Mouse (Mus musculus): ENCODE measurements around the gene Ndufv3. TPM values are rescaled to one million over a fixed set of nuclear protein-coding genes. Genes with fewer than 3 reads are reported as not detected.

Ndufv3 gene
- total and polyA plus RNA-seq, 3 experiments, result 158 to 1,046 (median 189) TPM

DNA sequence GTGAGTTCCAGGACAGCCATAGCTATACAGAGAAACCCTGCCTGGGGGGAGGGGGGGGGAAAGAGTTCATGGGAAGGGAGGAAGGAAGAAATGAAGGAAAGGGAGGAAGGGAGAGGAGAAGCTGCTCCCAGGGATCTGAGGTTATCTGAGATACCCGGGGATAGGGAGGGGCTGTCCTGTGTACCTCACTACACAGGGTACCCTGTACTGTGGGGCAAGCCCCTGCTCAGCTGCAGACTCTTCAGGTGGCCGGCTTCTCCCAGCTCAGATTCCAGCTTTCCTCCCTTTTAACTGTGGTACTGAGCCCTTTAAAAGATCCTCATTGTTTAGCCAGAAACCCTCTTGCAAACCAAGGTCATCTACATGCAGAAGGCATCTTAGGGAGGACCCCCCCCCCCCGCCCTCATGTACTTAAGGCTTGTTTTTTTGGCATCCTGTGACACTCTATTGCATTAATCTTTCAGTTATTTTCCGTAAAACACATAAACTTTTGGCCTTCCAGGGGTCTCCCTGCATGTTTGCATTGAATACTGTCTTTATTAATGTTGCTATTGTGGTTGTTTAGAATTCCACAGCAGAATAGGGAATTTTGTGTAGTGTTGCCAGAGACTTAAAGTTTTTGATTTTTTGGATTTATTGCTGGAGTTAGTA is 21.0 kb downstream of the Ndufv3 start:
- no peak overlapping the region for H3K9ac ChIP-seq (ENCODE audit: control insufficient read depth, low read depth, low read length, poor library complexity, severe bottlenecking)
- no peak for TF ChIP-seq TCF12 (IDR thresholded peaks at IDR 0.05; ENCODE audit: low read depth, low read length)
- no peak for TF ChIP-seq MAZ (IDR thresholded peaks at IDR 0.05; ENCODE audit: low read depth, low read length)
- no peak for TF ChIP-seq BHLHE40 (IDR thresholded peaks at IDR 0.05; ENCODE audit: borderline replicate concordance, low read depth, low read length)
- no peak for TF ChIP-seq SIN3A (IDR thresholded peaks at IDR 0.05; ENCODE audit: low read length)
- no peak for TF ChIP-seq USF2 (IDR thresholded peaks at IDR 0.05; ENCODE audit: borderline replicate concordance in 1 of 2, insufficient read depth in 1 of 2, low read depth in 1 of 2, low read length in 2 of 2)
- TF ChIP-seq SMC3 (IDR thresholded peaks at IDR 0.05; ENCODE audit: low read depth, low read length), result no peak
- TF ChIP-seq ETS1 (IDR thresholded peaks at IDR 0.05; ENCODE audit: low read depth, low read length), result no peak
- TF ChIP-seq POLR2A (IDR thresholded peaks at IDR 0.05; ENCODE audit: control insufficient read depth in 1 of 2, insufficient read depth in 1 of 2, low read depth in 1 of 2, low read length in 2 of 2, poor library complexity in 1 of 2), result no peak
- TF ChIP-seq USF1 (IDR thresholded peaks at IDR 0.05; ENCODE audit: low read depth, low read length), result no peak
- no peak for TF ChIP-seq ZC3H11A (IDR thresholded peaks at IDR 0.05; ENCODE audit: low read depth, low read length)
- TF ChIP-seq EP300 (IDR thresholded peaks at IDR 0.05; ENCODE audit: low read depth in 1 of 2, low read length in 2 of 2), result no peak
- no peak for TF ChIP-seq POLR2AphosphoS2 (IDR thresholded peaks at IDR 0.05; ENCODE audit: low read length)
- no peak for TF ChIP-seq RAD21 (IDR thresholded peaks at IDR 0.05; ENCODE audit: low read depth, low read length)
- TF ChIP-seq ZMIZ1 (IDR thresholded peaks at IDR 0.05; ENCODE audit: low read depth, low read length), result no peak
- no peak for TF ChIP-seq MYC (IDR thresholded peaks at IDR 0.05; ENCODE audit: low read depth, low read length)
- TF ChIP-seq MAFK (IDR thresholded peaks at IDR 0.05; ENCODE audit: borderline replicate concordance, low read depth, low read length), result no peak
- H3K9me3 ChIP-seq (replicated peaks; ENCODE audit: insufficient read depth, low read length), result no peaks in the 10 kb centered on the region
- H3K27me3 ChIP-seq (ENCODE audit: control insufficient read depth in 1 of 2, insufficient read depth in 2 of 2, low read length in 2 of 2), result 0 out of 4 replicates have a peak, but pooled peaks cover 0 to 1% of the 10 kb centered on the region in 2 experiments
- H3K4me3 ChIP-seq (ENCODE audit: control insufficient read depth in 1 of 2, insufficient read depth in 1 of 2, low read depth in 2 of 2, low read length in 2 of 2), result no peak overlapping the region
- H3K79me2 ChIP-seq (ENCODE audit: control insufficient read depth, insufficient read depth, low read length, poor library complexity), result no peaks in the 10 kb centered on the region
- DNase-seq (ENCODE audit: low read depth, low spot score), result no peak
- no peak overlapping the region for H3K27ac ChIP-seq (ENCODE audit: control insufficient read depth, low read depth, low read length)
- no peaks in the 10 kb centered on the region for H3K36me3 ChIP-seq (ENCODE audit: control insufficient read depth in 1 of 2, insufficient read depth in 2 of 2, low read length in 2 of 2)
- no peaks in the 10 kb centered on the region for H3K4me1 ChIP-seq (ENCODE audit: control insufficient read depth in 1 of 2, insufficient read depth in 2 of 2, low read length in 2 of 2)

DNA sequence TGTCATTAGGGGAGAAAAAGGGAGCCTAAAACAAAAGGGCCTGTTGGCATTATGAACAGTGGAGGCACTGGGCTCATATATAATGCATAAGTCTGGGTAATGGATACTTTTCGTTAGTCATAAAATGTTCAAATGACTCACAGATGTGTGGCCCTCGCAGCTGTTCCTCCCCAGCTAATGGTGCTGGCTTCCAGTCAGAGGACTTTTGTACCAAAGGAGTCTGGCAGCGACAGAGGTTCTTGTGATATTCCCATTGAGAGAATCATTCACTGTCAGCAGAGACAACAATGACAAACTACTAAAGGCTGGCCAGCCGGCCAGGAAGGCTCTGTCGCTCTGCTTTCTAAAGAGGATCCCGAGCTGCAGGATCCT is 21.5 kb downstream of the Ndufv3 start:
- TF ChIP-seq NRF1 (IDR thresholded peaks at IDR 0.05; ENCODE audit: insufficient read depth, low read depth, low read length, poor library complexity, severe bottlenecking), result no peak
- DNase-seq (ENCODE audit: low read depth, low spot score), result no peak

More for the DNA sequence above, 21.5 kb downstream of the Ndufv3 start:
- 0 out of 4 replicates have a peak, but pooled peaks cover 0 to 1% of the 10 kb centered on the region in 2 experiments for H3K27me3 ChIP-seq (ENCODE audit: control insufficient read depth in 1 of 2, insufficient read depth in 2 of 2, low read length in 2 of 2)
- H3K27ac ChIP-seq (ENCODE audit: control insufficient read depth, low read depth, low read length), result no peak overlapping the region
- no peak overlapping the region for H3K9ac ChIP-seq (ENCODE audit: control insufficient read depth, low read depth, low read length, poor library complexity, severe bottlenecking)
- no peak overlapping the region for H3K4me3 ChIP-seq (ENCODE audit: control insufficient read depth in 1 of 2, insufficient read depth in 1 of 2, low read depth in 2 of 2, low read length in 2 of 2)
- no peaks in the 10 kb centered on the region for H3K4me1 ChIP-seq (ENCODE audit: control insufficient read depth in 1 of 2, insufficient read depth in 2 of 2, low read length in 2 of 2)
- H3K36me3 ChIP-seq (ENCODE audit: control insufficient read depth in 1 of 2, insufficient read depth in 2 of 2, low read length in 2 of 2), result no peaks in the 10 kb centered on the region
- H3K9me3 ChIP-seq (replicated peaks; ENCODE audit: insufficient read depth, low read length), result no peaks in the 10 kb centered on the region
- H3K79me2 ChIP-seq (ENCODE audit: control insufficient read depth, insufficient read depth, low read length, poor library complexity), result no peaks in the 10 kb centered on the region

All from MEL (cell line).